Mouse (Mus musculus) midbrain, embryonic 11.5 days (tissue): Measurements from ENCODE around the gene Ppip5k2. TPM values are rescaled to one million over a fixed set of nuclear protein-coding genes. Genes with fewer than 3 reads are reported as not detected.

Experiments used
- ATAC-seq: fragments of 200-750 bp; cut with Nextera tagmentation; 2 replicates; pipeline ENCODE4 v1.8.0; 2017; ENCODE audit warnings: moderate TSS enrichment, moderate library complexity; ENCODE audit not compliant: low FRiP score
- DNase-seq: peaks from one replicate; pipeline ENCODE4 v3.0.0; 2015; ENCODE audit warnings: low spot score; ENCODE audit errors: missing footprints
- H3K27ac ChIP-seq: fragments of 300-500 bp; sonication (generic); 2 replicates; pipeline ENCODE4 v1.5.1; 2014; ENCODE audit warnings: low read depth, low read length
- H3K27me3 ChIP-seq: fragments of 300-500 bp; sonication (generic); 2 replicates; pipeline ENCODE4 v1.6.1; 2014; ENCODE audit warnings: mild to moderate bottlenecking, low read length, moderate library complexity, mixed read lengths; ENCODE audit not compliant: control insufficient read depth, insufficient read depth
- H3K36me3 ChIP-seq: fragments of 300-500 bp; sonication (generic); 2 replicates; pipeline ENCODE4 v1.6.1; 2014; ENCODE audit warnings: mild to moderate bottlenecking, low read length, moderate library complexity, mixed read lengths; ENCODE audit not compliant: control insufficient read depth, insufficient read depth
- H3K4me1 ChIP-seq: fragments of 300-500 bp; sonication (generic); 2 replicates; pipeline ENCODE4 v1.6.1; 2014; ENCODE audit warnings: low read length; ENCODE audit not compliant: control insufficient read depth, insufficient read depth
- H3K4me2 ChIP-seq: fragments of 300-500 bp; sonication (generic); 2 replicates; pipeline ENCODE4 v1.6.1; 2014; ENCODE audit warnings: mild to moderate bottlenecking, moderate library complexity
- H3K4me3 ChIP-seq: fragments of 300-500 bp; sonication (generic); 2 replicates; pipeline ENCODE4 v1.5.1; 2014; ENCODE audit warnings: low read depth, low read length
- H3K9ac ChIP-seq: fragments of 300-500 bp; sonication (generic); 2 replicates; pipeline ENCODE4 v1.6.1; 2014; ENCODE audit warnings: low read length
- H3K9me3 ChIP-seq: fragments of 300-500 bp; sonication (generic); 2 replicates; pipeline ENCODE4 v1.6.1; 2016; ENCODE audit warnings: low read length; ENCODE audit not compliant: control insufficient read depth
- WGBS: fragments of 180-500 bp; shearing (Covaris S2); extraction: QIAGEN DNeasy Blood & Tissue Kit; methylation state at CpG from one replicate; pipeline ENCODE4 v1.1.7; 2014; 5-methylcytosine and 5-hydroxymethylcytosine counted together
- polyA plus RNA-seq: library from polyadenylated mRNA; unstranded; fragments of >200 nt; fragmentation: Nextera tagmentation; extraction: Ambion mirVana; gene quantifications from 2 replicates; pipeline ENCODE4 v1.2.1, GENCODE M21; 2014

Ppip5k2 gene
- polyA plus RNA-seq: 43.6 and 50.5 TPM in 2 replicates

DNA sequence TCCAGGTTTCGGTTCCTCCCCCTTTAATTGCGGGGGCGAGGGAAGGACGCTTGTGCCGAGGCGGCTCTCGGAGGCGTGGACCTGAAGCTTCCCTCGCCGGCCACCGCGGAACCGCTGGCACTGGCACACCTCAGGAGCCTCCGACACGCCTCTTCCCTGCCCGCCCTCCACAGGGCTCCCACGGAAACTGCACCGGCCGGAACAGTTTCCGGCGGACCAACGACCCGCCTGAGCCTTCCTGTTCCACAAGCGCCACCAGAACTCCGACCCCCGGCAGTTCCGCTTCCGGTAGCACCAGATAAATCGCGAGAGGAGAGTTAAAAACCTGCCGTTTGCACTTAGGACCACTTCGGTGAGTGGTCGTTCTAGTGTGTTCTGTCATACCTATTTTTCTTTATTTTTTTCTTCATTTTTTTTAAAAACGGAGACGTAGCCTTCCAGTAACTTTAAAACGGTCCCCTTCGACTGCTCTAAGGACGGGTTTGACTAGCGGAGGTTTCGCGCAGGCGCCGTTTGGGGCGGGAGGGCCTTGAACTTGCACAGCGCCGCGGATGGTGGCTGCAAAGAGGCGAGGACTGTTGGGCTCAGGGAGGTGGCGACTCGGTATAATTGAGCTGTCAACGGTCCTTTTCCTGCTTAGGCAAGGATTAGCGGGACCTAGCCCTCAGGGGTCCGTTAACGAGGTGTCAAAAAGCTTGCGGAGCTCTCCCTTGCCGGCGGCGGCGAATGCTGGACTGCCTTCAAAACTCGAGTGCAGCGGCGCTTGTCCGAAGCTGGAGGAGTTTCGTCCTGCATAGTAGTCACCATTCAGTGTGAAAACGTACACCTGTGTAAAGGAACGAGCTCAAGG lies at the start of gene Ppip5k2, which contains the start of gene Gin1:
TSS of gene Ppip5k2 (minus strand) at position 508 of the 850 bp plus-strand sequence.
TSS of gene Gin1 (plus strand) at position 269 of the 850 bp plus-strand sequence.
- peak; percentile 98 for ATAC-seq

DNA sequence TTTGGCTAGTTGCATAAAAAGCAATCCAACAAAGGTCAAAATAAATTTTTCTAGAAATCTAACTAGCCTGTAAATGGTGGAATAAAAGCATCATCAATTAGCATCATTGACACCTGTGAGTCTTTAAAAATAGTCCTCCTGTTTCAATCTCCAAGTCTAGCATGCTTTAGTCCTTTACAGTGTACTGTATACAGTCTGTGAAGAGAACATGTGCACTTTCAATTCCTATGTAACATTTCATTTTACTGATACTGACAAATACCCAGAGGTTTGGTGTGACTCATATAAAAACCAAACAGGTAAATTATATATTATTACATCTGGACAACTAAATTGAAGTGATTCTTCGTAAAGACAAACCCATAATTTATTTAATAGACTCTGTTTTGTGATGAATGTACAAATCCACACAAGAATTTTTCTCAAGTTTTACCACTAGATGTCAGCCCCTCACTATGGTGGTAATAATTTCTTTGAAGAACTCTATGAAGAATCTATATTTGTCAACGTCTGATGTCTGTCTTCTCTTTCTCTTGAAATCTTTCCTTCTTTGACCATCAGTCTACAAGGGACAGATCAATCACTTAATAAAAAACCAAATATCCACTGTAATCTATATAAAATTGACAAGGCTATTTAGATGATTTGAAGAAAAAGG lies 39.2 kb upstream of the Ppip5k2 start:
- DNase-seq: no peak
- H3K36me3 ChIP-seq: no peaks in the 10 kb centered on the region
- 68% methylated on average over 2 of the region's 2 CpGs for WGBS
- H3K27me3 ChIP-seq: no peaks in the 10 kb centered on the region
- no peak overlapping the region for H3K4me2 ChIP-seq
- H3K9me3 ChIP-seq: no peaks in the 10 kb centered on the region
- H3K27ac ChIP-seq: no peak overlapping the region
- no peak for ATAC-seq
- no peak overlapping the region for H3K4me3 ChIP-seq
- no peak overlapping the region for H3K9ac ChIP-seq
- H3K4me1 ChIP-seq: no peaks in the 10 kb centered on the region

More for the DNA sequence above, at the start of gene Ppip5k2, which contains the start of gene Gin1:
- peak within 1 kb of the TSS; percentile 88 for H3K9ac ChIP-seq
- WGBS: under 1% methylated on average over 65 of the region's 66 CpGs
- peak; percentile 100 for DNase-seq
- H3K36me3 ChIP-seq: no peaks in the 10 kb centered on the region
- no peaks in the 10 kb centered on the region for H3K9me3 ChIP-seq
- H3K4me3 ChIP-seq: peak within 1 kb of the TSS; percentile 76
- peak within 1 kb of the TSS; percentile 66 for H3K4me2 ChIP-seq
- peaks cover 2% of the 10 kb centered on the region; the same call in 1 of the 2 replicates for H3K4me1 ChIP-seq
- peak within 1 kb of the TSS; percentile 71 for H3K27ac ChIP-seq
- H3K27me3 ChIP-seq: 0 out of 2 replicates have a peak, but pooled peaks cover 2% of the 10 kb centered on the region

DNA sequence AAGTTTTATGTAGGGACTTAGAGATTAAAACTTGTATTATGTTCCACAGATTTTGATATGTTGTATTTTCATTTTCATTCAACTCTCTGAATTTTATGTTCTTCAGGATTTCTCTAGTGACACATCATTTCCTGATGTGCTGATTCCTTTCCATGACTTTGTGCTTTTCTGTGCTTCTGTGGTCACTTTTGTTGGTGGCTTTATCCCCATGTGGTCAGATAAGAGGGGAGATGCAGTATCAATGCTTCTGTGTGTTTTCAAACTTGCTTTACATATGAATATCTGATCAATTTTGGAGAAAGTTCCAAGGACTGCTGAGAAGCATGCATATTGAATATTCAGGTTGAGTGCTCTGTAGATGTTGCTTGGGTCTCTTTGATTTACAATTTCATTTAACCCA lies 34.3 kb upstream of the Ppip5k2 start:
- H3K9me3 ChIP-seq: no peaks in the 10 kb centered on the region
- H3K9ac ChIP-seq: no peak overlapping the region
- no peaks in the 10 kb centered on the region for H3K4me1 ChIP-seq
- H3K36me3 ChIP-seq: no peaks in the 10 kb centered on the region
- DNase-seq (no peak), ATAC-seq (no peak)
- H3K4me2 ChIP-seq: no peak overlapping the region
- no peak overlapping the region for H3K27ac ChIP-seq
- no peaks in the 10 kb centered on the region for H3K27me3 ChIP-seq
- H3K4me3 ChIP-seq: no peak overlapping the region

DNA sequence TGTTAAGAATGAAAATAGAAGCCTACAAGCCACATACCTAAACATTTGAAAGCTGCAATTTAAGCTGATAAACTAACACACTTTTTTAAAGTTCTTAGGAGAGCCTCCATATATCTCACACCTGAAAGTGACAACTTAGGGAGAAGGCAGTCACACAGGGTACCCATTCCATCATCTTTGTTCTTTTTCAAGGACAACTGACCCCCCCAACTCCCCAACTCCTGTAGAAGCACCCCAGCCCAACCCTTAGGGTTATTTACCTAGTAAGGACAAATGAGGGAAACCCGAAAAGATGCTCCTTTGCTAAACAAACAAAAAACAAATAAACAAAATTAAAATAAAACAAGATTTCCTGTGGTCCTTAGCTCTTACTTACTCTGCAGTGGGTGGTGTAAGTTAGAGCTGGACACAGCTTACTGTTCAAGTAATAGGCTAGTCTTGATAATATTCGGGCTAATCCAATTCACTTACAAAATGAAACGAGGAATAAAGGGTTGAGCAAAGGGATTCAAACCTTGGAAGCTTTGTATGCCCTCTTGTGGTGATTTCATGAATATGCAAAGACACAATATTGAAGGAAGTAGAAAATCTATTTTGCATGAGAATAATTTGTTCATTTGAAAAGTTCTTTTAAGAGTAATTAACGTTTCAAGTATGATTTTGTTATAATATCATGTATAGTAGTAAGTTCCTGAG lies 32.1 kb upstream of the Ppip5k2 start:
- no peak overlapping the region for H3K9ac ChIP-seq
- H3K36me3 ChIP-seq: no peaks in the 10 kb centered on the region
- 46% methylated on average over 4 of the region's 4 CpGs for whole genome bisulfite sequencing
- ATAC-seq (no peak), DNase-seq (peak; percentile 90)
- no peak overlapping the region for H3K4me2 ChIP-seq
- H3K9me3 ChIP-seq: no peaks in the 10 kb centered on the region
- H3K27ac ChIP-seq: no peak overlapping the region
- H3K4me3 ChIP-seq: no peak overlapping the region
- no peaks in the 10 kb centered on the region for H3K27me3 ChIP-seq
- no peaks in the 10 kb centered on the region for H3K4me1 ChIP-seq

DNA sequence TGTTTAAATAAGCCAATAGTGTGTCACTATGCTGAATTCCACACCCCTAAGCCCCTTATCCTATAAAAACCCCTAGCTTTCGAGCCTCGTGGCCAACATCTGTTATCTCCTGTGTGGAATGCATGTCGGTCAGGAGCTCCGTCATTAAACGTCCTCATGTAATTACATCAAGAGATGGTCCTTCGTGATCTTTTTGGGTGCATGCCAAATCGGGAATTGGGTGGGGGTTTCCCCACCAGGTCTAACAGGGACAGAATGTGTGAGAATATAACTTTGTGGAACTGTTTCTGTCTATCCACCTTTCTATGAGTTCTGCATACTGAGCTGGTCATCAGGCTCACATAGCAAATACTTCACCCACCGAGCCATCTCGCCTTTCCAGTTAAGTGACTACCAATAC lies 25.7 kb upstream of the Ppip5k2 start:
- Histone ChIP-seq H3K4me2 (no peak overlapping the region), H3K9me3 (no peaks in the 10 kb centered on the region), H3K4me1 (no peaks in the 10 kb centered on the region), H3K4me3 (no peak overlapping the region), H3K27ac (no peak overlapping the region), H3K36me3 (no peaks in the 10 kb centered on the region), H3K27me3 (no peaks in the 10 kb centered on the region), H3K9ac (no peak overlapping the region)
- ATAC-seq: no peak
- peak; percentile 72 for DNase-seq
- WGBS: 89% methylated on average over 9 of the region's 9 CpGs

DNA sequence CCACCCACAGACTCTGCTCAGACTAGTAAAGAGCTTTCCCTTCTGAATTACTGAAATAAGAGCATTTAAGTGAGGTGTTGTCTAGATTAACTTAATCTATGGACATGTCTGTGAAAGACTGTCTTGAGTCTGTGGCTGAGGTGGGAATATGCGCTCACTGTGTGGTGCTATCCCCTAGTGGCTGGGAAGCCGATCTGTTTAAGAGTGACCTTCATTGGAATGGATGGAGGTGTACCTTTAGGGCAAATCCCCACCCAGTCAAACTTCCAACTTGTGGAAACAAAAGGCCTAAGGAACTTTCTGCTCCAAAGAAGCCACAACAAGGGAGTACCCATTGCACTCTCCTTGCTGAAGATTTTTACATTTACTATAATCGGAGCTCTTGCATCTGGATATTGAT lies 23.9 kb upstream of the Ppip5k2 start:
- ATAC-seq: no peak
- 83% methylated on average over 3 of the region's 3 CpGs for WGBS
- no peak overlapping the region for H3K27ac ChIP-seq

DNA sequence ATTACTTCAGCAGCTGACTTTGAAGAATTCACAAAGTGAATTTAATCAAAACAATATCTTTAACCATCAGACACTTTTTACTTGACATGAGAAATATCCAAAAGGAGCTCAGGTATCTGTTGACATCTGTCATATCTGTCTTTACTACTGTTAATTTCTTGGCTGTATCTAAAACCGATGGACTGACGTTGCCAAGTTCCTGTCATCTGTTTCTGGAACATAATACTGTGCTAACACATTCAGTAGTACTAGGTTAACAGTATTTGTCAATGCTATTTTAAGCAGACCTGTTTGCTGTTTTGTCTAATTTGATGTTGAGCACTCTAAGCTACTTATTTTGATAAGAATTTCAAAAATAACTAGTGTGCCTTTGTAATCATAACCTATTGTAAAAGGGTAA lies 18.3 kb upstream of the Ppip5k2 start:
- Histone ChIP-seq H3K9ac (no peak overlapping the region), H3K36me3 (no peaks in the 10 kb centered on the region), H3K4me2 (no peak overlapping the region), H3K9me3 (no peaks in the 10 kb centered on the region), H3K4me1 (no peaks in the 10 kb centered on the region), H3K4me3 (no peak overlapping the region), H3K27ac (no peak overlapping the region), H3K27me3 (no peaks in the 10 kb centered on the region)
- DNase-seq: no peak
- WGBS: 91% methylated on average over 2 of the region's 2 CpGs
- ATAC-seq: no peak

More for the DNA sequence above, 23.9 kb upstream of the Ppip5k2 start:
- H3K4me1 ChIP-seq: no peaks in the 10 kb centered on the region
- no peaks in the 10 kb centered on the region for H3K36me3 ChIP-seq
- H3K9me3 ChIP-seq: no peaks in the 10 kb centered on the region
- H3K27me3 ChIP-seq: no peaks in the 10 kb centered on the region
- H3K4me3 ChIP-seq: no peak overlapping the region
- H3K4me2 ChIP-seq: no peak overlapping the region
- no peak for DNase-seq
- no peak overlapping the region for H3K9ac ChIP-seq

DNA sequence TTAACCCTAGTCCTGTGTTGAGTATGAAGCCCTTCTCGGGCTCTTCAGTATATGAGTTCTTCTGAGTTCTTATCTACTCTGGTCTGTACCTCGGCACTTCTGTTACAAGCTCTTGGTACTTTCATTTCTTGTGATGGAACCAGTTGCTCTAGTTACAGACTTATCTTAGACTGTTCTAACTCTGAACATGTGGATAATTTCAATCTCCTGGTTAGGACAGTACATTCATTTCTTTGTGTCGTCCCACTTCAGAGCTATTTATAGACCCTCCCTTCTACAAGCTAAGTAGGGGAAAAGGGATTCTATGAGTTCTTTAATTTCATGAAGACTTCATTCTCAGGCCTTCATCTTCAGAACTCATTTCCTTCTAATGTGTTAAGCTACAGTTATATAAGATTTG lies 17.5 kb upstream of the Ppip5k2 start:
- no peaks in the 10 kb centered on the region for H3K4me1 ChIP-seq
- no peak for DNase-seq
- H3K27ac ChIP-seq: no peak overlapping the region
- H3K4me3 ChIP-seq: no peak overlapping the region
- H3K27me3 ChIP-seq: no peaks in the 10 kb centered on the region
- ATAC-seq: no peak
- 91% methylated on average over 3 of the region's 3 CpGs for WGBS
- H3K9me3 ChIP-seq: no peaks in the 10 kb centered on the region
- H3K36me3 ChIP-seq: no peaks in the 10 kb centered on the region
- no peak overlapping the region for H3K4me2 ChIP-seq
- no peak overlapping the region for H3K9ac ChIP-seq
